Mouse (Mus musculus): ENCODE data around the gene Pcgf2.

DNA sequence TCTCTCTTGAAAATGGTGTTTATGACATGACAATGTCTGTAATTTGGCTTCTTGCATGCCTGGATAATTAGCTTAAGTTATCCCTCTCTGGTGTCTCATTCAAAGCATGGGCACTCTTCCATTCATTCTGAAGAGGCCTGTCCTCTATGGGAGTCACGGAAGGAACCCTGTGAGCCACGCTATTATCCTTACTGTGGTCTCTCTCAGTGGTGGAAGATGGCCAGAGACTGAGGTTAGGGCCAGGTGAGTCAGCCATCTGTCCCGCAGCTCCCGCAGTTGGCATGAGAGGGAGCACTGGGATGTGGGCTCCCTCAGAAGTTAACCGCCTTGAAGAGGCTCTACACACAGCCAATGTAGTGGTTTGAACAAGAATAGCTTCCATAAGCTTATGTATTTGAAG, 50.0 kb downstream of the Pcgf2 start:
- TF ChIP-seq GATA1 (IDR thresholded peaks at IDR 0.05; ENCODE audit: low read length) (no peak), TAL1 (IDR thresholded peaks at IDR 0.05; ENCODE audit: low read length) (no peak)

Measured in erythroblast, embryonic 14.5 days (primary cell).